Mouse (Mus musculus): ENCODE data around the gene Ica1.

- no peak for TF ChIP-seq CTCF (IDR thresholded peaks at IDR 0.05; ENCODE audit: extremely low read depth, insufficient read depth, low read length)
- TF ChIP-seq POLR2A (IDR thresholded peaks at IDR 0.05; ENCODE audit: extremely low read depth, insufficient read depth, low read length) = no peak
Measured at GRCm38 (mm10) chr6:8780618-8781017, 2.3 kb upstream of the Ica1 start.
